Mouse (Mus musculus): ENCODE measurements around the gene Epm2a.

DNA sequence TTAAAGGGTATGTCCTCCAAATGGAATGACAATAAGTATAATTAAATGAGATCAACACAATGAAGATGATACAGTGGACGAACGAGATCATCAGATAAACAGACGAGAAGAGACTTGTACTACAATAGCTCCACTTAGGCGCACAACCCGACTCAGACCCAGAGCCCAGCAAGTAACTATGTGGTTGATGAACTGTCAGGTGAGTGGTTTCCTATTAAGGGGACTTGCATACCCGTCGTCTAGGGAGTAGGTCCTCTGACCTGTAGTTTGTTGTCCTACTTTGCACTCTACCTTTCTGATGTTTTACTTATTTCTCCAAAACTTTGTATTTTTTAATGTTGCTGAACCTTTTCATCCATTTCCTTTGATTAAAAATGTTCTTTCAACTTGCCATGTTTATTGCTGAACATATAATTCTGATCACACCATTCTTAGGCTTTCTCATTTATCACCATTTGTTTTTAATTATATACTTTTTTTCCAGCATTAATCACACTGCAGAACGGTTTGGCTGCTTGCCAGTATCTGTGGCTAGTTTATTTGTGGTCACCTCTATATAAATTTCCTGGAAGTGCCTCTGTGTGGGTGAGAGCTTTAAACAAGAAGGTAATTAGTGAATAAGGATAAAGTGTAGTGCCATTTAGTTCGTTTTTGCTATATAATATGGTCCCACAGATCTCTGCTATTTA is 37.7 kb upstream of the Epm2a start:
- no peak for TF ChIP-seq POLR2A (IDR thresholded peaks at IDR 0.05; ENCODE audit: borderline replicate concordance, insufficient read depth, low read length)
- no peak for TF ChIP-seq CTCF (IDR thresholded peaks at IDR 0.05; ENCODE audit: borderline replicate concordance, insufficient read depth, low read depth, low read length)
